Mouse (Mus musculus) heart, postnatal 0 days (tissue): ENCODE data around the gene Nek5. TPM values are rescaled to one million over a fixed set of nuclear protein-coding genes. Genes with fewer than 3 reads are reported as not detected.

ENCODE experiments used
- ATAC-seq: fragments of 200-750 bp; cut with Nextera tagmentation; 2 replicates; pipeline ENCODE4 v1.8.0; 2017; ENCODE audit warnings: low read depth, moderate number of reproducible peaks, moderate library complexity; ENCODE audit not compliant: insufficient read depth
- DNase-seq: peaks from one replicate; pipeline ENCODE4 v3.0.0-alpha.2; 2016; ENCODE audit warnings: low spot score
- H3K27ac ChIP-seq: fragments of 300-500 bp; sonication (generic); 2 replicates; pipeline ENCODE4 v1.5.1; 2014; ENCODE audit warnings: low read depth, mild to moderate bottlenecking
- H3K27me3 ChIP-seq: fragments of 300-500 bp; sonication (generic); 2 replicates; pipeline ENCODE4 v1.6.1; 2014; ENCODE audit warnings: low read length, mixed read lengths; ENCODE audit not compliant: control insufficient read depth, insufficient read depth
- H3K36me3 ChIP-seq: fragments of 300-500 bp; sonication (generic); replicated peaks from 2 replicates; pipeline ENCODE4 v1.6.1; 2014; ENCODE audit warnings: low read length, mixed read lengths; ENCODE audit not compliant: control insufficient read depth, insufficient read depth
- H3K4me1 ChIP-seq: fragments of 300-500 bp; sonication (generic); 2 replicates; pipeline ENCODE4 v1.6.1; 2014; ENCODE audit warnings: antibody characterized with exemption; ENCODE audit not compliant: control insufficient read depth, insufficient read depth
- H3K4me2 ChIP-seq: fragments of 300-500 bp; sonication (generic); 2 replicates; pipeline ENCODE4 v1.6.1; 2014; ENCODE audit warnings: low read depth, mild to moderate bottlenecking, low read length, moderate library complexity
- H3K4me3 ChIP-seq: fragments of 300-500 bp; sonication (generic); 2 replicates; pipeline ENCODE4 v1.5.1; 2014; ENCODE audit warnings: low read depth, low read length
- H3K9ac ChIP-seq: fragments of 300-500 bp; sonication (generic); replicated peaks from 2 replicates; pipeline ENCODE4 v1.6.1; 2014; ENCODE audit warnings: low read depth, low read length, mixed read lengths
- H3K9me3 ChIP-seq: fragments of 300-500 bp; sonication (generic); replicated peaks from 2 replicates; pipeline ENCODE4 v1.6.1; 2016; ENCODE audit warnings: low read length; ENCODE audit not compliant: control insufficient read depth
- CTCF ChIP-seq: IDR thresholded peaks from 2 replicates; pipeline ENCODE4 v1.5.1; 2016; ENCODE audit warnings: antibody characterized with exemption, control low read depth, low read depth
- EP300 ChIP-seq: IDR thresholded peaks from 2 replicates; pipeline ENCODE4 v1.6.1; 2016; ENCODE audit warnings: antibody characterized with exemption, low read depth
- WGBS: fragments of 180-500 bp; shearing (Covaris S2); extraction: QIAGEN DNeasy Blood & Tissue Kit; methylation state at CpG from one replicate; pipeline ENCODE4 v1.1.7; 2014; 5-methylcytosine and 5-hydroxymethylcytosine counted together
- polyA plus RNA-seq: library from polyadenylated mRNA; unstranded; fragments of >200 nt; fragmentation: Nextera tagmentation; extraction: Ambion mirVana; gene quantifications from 2 replicates; pipeline ENCODE4 v1.2.1, GENCODE M21; 2015
- total RNA-seq: library from RNA; depleted of rRNA; stranded (reverse); fragments of >200 nt; gene quantifications from 2 replicates; pipeline ENCODE4 v1.2.3, GENCODE M21; 2014; ENCODE audit warnings: low replicate concordance

Nek5 gene
- total and polyA plus RNA-seq, 2 experiments from 2014 or later: 0.18 TPM; not detected in 1

DNA sequence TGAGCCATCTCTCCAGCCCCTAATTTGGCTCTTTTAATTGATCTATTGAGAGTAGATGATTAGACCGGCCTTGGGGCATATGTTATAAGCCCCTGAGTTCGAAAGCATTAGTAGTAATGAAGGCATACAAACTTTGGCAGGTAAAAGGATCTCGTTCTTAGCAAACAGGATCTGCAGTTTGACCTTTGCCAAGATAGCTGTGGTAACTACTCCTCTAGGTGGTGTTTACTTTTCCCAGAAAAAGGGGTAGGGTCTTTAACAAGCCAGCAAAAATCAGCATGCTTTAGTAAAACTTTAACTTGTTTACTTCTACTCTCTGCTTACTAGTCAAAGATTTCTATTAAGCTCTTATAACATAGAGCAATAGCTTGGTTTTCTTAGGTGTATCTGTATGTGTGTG is 82.3 kb downstream of the Nek5 start:
- Histone ChIP-seq H3K27me3 (no peaks in the 10 kb centered on the region), H3K27ac (no peak overlapping the region), H3K4me3 (no peak overlapping the region), H3K9ac (no peak overlapping the region), H3K4me1 (no peaks in the 10 kb centered on the region), H3K4me2 (no peak overlapping the region), H3K36me3 (no peaks in the 10 kb centered on the region), H3K9me3 (no peaks in the 10 kb centered on the region)
- WGBS: 81% methylated on average over 3 of the region's 3 CpGs
- no peak for TF ChIP-seq EP300
- no peak for TF ChIP-seq CTCF
- DNase-seq (no peak), ATAC-seq (no peak)

DNA sequence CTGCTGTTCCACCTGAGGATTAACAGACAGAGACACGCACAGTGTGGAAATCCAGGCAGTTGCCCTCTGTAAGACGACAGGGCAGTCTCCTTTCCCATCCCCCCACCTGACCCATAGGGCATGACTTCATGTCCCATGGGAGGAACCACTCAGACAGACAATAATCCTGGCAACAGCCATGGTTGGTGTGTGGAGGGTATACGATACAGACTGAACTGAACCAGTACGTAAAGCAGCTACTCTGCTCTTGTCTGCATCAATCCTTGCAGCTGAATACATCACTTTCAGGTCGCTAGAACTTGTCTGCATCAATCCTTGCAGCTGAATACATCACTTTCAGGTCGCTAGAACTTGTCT is 84.7 kb downstream of the Nek5 start:
- H3K36me3 ChIP-seq: no peaks in the 10 kb centered on the region
- WGBS: 43% methylated on average over 6 of the region's 6 CpGs
- ATAC-seq: no peak
- no peak overlapping the region for H3K4me3 ChIP-seq
- no peak overlapping the region for H3K4me2 ChIP-seq
- no peaks in the 10 kb centered on the region for H3K4me1 ChIP-seq
- no peak for TF ChIP-seq CTCF
- no peak for TF ChIP-seq EP300
- H3K27me3 ChIP-seq: no peaks in the 10 kb centered on the region
- H3K9me3 ChIP-seq: no peaks in the 10 kb centered on the region
- no peak overlapping the region for H3K27ac ChIP-seq
- no peak overlapping the region for H3K9ac ChIP-seq
- DNase-seq: no peak

DNA sequence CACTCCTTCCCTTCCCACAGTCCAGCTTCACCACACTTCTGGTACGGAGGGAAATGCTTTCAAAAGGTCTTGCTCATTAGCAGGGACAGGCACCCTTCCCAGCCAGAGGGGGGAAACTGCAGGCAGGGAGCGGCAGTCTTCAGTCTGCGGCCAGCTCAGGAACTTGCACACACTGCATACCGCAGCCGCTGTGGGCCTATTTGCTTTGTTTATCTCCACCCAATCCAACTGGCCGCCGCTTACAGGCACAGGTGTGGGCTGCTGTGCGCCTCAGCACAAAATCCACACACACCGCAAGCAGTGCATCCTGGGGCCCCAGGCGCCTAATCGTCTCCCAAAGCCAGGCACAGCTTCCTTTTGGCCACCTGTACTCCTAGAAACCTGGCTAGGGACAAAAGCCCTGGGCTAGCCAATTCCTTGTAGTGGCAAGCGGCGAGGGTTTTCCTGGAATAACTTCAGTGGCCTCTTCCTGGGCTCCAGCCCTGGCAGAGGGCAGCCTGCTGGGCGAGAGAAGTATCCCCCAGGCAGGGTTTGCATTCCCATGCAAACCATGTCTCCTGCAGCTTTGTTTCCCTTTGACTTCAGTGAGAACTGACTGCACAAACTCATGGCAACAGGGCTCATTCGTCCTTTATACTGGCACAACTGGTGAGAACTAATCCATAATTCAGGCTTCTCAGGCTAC is 85.2 kb downstream of the Nek5 start:
- ATAC-seq (no peak), DNase-seq (no peak)
- Histone ChIP-seq H3K4me1 (no peaks in the 10 kb centered on the region), H3K27me3 (no peaks in the 10 kb centered on the region), H3K4me2 (no peak overlapping the region), H3K4me3 (no peak overlapping the region), H3K9me3 (no peaks in the 10 kb centered on the region), H3K9ac (no peak overlapping the region), H3K36me3 (no peaks in the 10 kb centered on the region), H3K27ac (no peak overlapping the region)
- TF ChIP-seq CTCF (no peak), EP300 (no peak)
- 19% methylated on average over 15 of the region's 15 CpGs for WGBS

DNA sequence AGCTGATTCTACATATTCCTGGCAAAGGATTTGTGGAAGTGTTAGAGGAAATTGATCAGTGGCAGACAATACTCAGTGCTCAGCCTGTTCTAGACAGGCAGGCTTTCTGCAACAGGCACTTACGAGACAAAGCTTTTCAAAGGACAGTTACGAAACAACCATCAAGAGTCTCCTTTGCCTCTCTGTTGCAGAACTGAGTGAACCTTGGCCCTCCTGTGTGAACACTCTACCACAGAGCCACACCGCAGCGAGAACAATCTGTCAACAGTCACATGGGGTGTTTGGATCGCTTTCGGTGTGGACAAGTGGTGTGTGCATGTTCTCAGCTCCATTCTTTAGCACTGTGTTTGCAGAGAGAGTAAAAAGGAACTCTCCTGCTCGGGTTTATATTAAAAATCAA is 87.8 kb downstream of the Nek5 start:
- Histone ChIP-seq H3K4me2 (no peak overlapping the region), H3K27me3 (no peaks in the 10 kb centered on the region), H3K27ac (no peak overlapping the region), H3K9me3 (no peaks in the 10 kb centered on the region), H3K36me3 (no peaks in the 10 kb centered on the region), H3K4me1 (no peaks in the 10 kb centered on the region), H3K4me3 (no peak overlapping the region), H3K9ac (no peak overlapping the region)
- DNase-seq: no peak
- WGBS: 45% methylated on average over 7 of the region's 7 CpGs
- ATAC-seq: no peak
- no peak for TF ChIP-seq EP300
- no peak for TF ChIP-seq CTCF

DNA sequence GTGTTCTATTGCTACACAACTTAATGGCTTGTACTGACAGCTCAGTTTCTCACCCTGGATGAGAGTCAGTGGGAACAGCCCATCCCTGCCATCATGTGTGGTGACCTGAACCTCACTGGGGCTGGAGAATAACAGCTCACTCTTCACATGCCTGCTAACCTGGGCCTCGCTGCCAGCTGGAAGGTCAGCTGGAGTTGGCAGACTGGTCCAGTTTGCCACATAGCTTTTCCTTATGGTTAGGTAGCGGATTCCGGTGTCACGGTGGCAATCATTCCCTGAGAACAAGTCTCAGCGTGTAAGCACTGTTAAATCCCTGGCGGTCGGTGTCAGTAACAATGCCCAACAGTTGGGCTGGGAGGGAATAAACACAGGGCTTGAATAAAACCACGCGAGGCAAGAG is 88.7 kb downstream of the Nek5 start:
- Histone ChIP-seq H3K9me3 (no peaks in the 10 kb centered on the region), H3K27ac (no peak overlapping the region), H3K27me3 (no peaks in the 10 kb centered on the region), H3K4me1 (no peaks in the 10 kb centered on the region), H3K36me3 (no peaks in the 10 kb centered on the region), H3K4me3 (no peak overlapping the region), H3K4me2 (no peak overlapping the region), H3K9ac (no peak overlapping the region)
- TF ChIP-seq EP300 (no peak), CTCF (no peak)
- ATAC-seq (no peak), DNase-seq (no peak)
- 89% methylated on average over 9 of the region's 9 CpGs for WGBS

DNA sequence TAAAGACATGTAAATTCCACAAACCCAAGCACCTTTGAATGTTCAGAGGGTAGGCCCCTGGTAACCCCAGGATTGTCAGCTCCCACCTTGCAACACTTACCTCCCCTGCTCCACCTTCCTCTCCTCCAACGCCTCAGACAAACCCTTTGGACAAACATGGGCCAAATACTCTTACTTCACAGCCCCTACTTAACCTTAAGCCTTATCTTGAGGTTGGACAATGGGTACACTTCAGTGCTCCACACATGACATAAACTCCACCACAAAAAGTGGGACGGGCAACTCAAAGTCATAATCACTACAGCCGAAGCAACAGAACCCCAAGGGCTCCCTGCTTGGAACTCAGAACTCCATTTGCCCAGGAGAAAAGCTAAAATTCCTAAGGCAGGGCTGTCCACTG is 93.9 kb downstream of the Nek5 start:
- DNase-seq: no peak
- Histone ChIP-seq H3K27me3 (no peaks in the 10 kb centered on the region), H3K4me2 (no peak overlapping the region), H3K4me1 (no peaks in the 10 kb centered on the region), H3K9me3 (no peaks in the 10 kb centered on the region), H3K36me3 (no peaks in the 10 kb centered on the region), H3K9ac (no peak overlapping the region), H3K27ac (no peak overlapping the region), H3K4me3 (no peak overlapping the region)
- ATAC-seq: no peak
- 62% methylated on average over 3 of the region's 3 CpGs for WGBS
- TF ChIP-seq EP300: no peak
- TF ChIP-seq CTCF: no peak
